Mouse (Mus musculus) kidney, postnatal 10 days (tissue): ENCODE measurements around the gene Gm13279.
"Not testable (repeated sequence)": the region's sequence is repeated elsewhere in the genome, so short reads cannot be mapped to it uniquely, and the experiment has no call there.

Source experiments
- DNase-seq: peaks from one replicate; pipeline ENCODE4 v3.0.0; 2021; ENCODE audit warnings: mixed read lengths

Gm13279 gene

DNA sequence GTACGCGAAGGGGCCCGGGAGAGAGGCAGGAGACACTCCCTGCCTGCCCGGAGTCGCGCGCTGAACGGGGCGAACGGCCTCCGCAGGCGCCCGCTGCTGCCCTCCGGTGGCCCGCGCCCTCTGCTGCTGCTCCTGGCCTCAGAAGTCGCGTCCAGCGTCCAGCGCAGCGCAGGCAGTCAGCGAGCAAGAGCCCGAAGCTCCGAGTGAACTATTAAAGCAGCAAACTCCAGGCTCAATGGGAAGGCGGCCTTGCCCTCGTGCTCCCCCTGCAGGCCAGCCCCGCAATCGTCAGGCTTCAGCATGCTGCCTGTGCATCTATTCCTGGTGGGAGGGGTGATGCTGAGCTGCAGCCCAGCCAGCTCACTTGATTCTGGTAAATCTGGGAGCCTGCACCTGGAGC, at the start of gene Gm13279:
Gene Gm13279 (plus strand): TSS at position 301 of the 400 bp plus-strand sequence.
- not testable (repeated sequence) for DNase-seq

- no peak for DNase-seq
Observed at GRCm38 (mm10) chr4:88749926-88750325, 47.3 kb upstream of the Gm13279 start.

DNA sequence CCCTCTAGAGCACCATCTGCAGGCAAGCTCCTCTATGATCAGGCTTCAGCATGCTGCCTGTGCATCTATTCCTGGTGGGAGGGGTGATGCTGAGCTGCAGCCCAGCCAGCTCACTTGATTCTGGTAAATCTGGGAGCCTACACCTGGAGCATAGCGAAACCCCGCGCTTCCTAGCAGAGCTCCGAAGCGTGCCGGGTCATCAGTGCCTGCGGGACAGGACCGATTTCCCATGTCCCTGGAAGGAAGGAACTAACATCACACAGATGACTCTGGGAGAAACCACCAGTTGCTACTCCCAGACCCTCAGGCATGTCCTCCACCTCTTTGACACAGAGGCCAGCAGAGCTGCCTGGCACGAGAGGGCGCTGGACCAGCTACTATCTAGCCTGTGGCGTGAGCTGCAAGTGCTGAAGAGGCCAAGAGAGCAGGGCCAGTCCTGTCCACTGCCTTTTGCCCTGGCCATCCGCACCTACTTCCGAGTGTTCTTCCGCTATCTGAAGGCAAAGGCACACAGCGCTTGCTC, 42.3 kb upstream of the Gm13279 start, which contains the start of gene Gm13271:
Gene Gm13271 (plus strand): TSS at position 51 of the 523 bp plus-strand sequence.
- DNase-seq = peak; percentile 66

- DNase-seq = not testable (repeated sequence)
Observed at GRCm38 (mm10) chr4:88756581-88757513, 40.4 kb upstream of the Gm13279 start.

DNA sequence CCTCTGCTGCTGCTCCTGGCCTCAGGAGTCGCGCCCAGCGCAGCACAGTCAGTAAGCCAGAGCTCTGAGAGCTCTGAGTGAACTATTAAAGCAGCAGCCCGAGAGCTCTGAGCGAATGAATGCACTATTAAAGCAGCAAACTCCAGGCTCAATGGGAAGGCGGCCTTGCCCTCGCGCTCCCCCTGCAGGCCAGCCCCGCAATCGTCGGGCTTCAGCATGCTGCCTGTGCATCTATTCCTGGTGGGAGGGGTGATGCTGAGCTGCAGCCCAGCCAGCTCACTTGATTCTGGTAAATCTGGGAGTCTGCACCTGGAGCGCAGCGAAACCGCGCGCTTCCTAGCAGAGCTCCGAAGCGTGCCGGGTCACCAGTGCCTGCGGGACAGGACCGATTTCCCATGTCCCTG, 39.6 kb upstream of the Gm13279 start:
- peak; percentile 90 for DNase-seq

- not testable (repeated sequence) for DNase-seq
Observed at GRCm38 (mm10) chr4:88758751-88759150, 38.4 kb upstream of the Gm13279 start.

GRCm38 (mm10) chr4:88759610-88760268, 37.5 kb upstream of the Gm13279 start, which contains the start of gene Gm13283:
TSS of gene Gm13283 (plus strand) at chr4:88760119.
- peak; percentile 52 for DNase-seq

DNA sequence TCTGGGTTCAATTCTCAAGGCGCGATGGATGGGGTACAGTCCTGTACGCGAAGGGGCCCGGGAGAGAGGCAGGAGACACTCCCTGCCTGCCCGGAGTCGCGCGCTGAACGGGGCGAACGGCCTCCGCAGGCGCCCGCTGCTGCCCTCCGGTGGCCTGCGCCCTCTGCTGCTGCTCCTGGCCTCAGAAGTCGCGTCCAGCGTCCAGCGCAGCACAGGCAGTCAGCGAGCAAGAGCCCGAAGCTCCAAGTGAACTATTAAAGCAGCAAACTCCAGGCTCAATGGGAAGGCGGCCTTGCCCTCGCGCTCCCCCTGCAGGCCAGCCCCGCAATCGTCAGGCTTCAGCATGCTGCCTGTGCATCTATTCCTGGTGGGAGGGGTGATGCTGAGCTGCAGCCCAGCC, 36.8 kb upstream of the Gm13279 start:
- DNase-seq = peak; percentile 87

DNA sequence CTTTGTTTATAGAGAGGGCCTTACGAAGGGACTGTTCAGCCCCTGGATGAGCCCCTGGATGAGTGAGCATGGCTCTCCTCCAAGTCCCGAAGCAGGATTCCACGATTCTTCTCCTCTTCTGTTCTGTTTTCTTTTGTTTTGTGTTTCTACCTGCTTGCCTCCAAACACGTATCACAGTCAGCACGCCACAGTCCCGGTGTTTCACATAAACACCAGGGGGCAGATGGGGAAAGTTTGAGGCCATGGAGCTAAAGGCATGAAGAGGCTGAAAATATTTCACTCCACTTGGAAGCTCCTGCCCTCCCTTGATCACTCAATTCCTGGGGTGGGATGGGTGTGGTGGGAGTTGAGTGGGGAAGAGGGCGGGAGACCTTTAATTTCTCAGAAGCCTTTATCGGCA, 35.4 kb upstream of the Gm13279 start:
- DNase-seq = peak; percentile 74

- DNase-seq = peak; percentile 21
Observed at GRCm38 (mm10) chr4:88762341-88762740, 34.9 kb upstream of the Gm13279 start.

- DNase-seq = peak; percentile 74
Observed at GRCm38 (mm10) chr4:88763384-88764018, 33.7 kb upstream of the Gm13279 start.

DNA sequence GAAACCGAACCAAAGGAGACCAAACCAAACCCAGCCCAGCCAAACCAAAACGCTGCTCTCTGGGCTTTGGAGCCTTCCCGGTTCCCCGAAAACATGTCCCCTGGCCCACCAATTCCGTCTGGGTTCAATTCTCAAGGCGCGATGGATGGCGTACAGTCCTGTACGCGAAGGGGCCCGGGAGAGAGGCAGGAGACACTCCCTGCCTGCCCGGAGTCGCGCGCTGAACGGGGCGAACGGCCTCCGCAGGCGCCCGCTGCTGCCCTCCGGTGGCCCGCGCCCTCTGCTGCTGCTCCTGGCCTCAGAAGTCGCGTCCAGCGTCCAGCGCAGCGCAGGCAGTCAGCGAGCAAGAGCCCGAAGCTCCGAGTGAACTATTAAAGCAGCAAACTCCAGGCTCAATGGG, 23.7 kb upstream of the Gm13279 start, which contains the start of gene Gm13290:
Gene Gm13290 (plus strand): TSS at position 301 of the 400 bp plus-strand sequence.
- DNase-seq = not testable (repeated sequence)

GRCm38 (mm10) chr4:88776622-88777021, 20.6 kb upstream of the Gm13279 start, which contains the start of gene Gm13289:
TSS of gene Gm13289 (plus strand) at chr4:88776922.
- not testable (repeated sequence) for DNase-seq

GRCm38 (mm10) chr4:88779550-88779949, 17.6 kb upstream of the Gm13279 start, which contains the start of gene Gm13272:
TSS of gene Gm13272 (plus strand) at chr4:88779850.
- not testable (repeated sequence) for DNase-seq

DNA sequence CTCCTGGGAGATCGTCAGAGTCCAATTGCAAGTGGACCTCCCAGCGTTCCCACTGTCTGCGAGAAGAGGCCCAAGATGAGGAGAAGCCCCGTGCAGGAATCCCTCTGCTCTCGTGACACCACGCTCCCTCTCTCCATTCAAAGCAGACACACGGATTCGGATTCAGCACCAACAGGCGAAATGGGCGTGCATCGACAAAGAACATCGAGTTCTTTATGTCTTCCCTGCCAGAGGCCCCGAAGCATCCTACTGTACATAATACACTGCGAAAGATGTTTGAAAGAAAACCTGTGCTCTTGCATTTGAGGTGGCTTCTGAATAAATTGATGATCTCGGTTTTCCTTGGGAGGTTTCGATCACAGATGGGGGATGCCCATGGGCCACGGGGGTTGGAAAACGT, 16.9 kb upstream of the Gm13279 start:
- peak; percentile 15 for DNase-seq

- not testable (repeated sequence) for DNase-seq
Observed at GRCm38 (mm10) chr4:88781831-88782230, 15.4 kb upstream of the Gm13279 start, which contains the start of gene Ifnz. TSS of gene Ifnz (plus strand) at chr4:88782131.

GRCm38 (mm10) chr4:88782335-88782734, 14.9 kb upstream of the Gm13279 start:
- DNase-seq = peak; percentile 13

DNA sequence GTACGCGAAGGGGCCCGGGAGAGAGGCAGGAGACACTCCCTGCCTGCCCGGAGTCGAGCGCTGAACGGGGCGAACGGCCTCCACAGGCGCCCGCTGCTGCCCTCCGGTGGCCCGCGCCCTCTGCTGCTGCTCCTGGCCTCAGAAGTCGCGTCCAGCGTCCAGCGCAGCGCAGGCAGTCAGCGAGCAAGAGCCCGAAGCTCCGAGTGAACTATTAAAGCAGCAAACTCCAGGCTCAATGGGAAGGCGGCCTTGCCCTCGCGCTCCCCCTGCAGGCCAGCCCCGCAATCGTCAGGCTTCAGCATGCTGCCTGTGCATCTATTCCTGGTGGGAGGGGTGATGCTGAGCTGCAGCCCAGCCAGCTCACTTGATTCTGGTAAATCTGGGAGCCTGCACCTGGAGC, 11.8 kb upstream of the Gm13279 start, which contains the start of gene Gm13276:
Gene Gm13276 (plus strand): TSS at position 301 of the 400 bp plus-strand sequence.
- not testable (repeated sequence) for DNase-seq

DNA sequence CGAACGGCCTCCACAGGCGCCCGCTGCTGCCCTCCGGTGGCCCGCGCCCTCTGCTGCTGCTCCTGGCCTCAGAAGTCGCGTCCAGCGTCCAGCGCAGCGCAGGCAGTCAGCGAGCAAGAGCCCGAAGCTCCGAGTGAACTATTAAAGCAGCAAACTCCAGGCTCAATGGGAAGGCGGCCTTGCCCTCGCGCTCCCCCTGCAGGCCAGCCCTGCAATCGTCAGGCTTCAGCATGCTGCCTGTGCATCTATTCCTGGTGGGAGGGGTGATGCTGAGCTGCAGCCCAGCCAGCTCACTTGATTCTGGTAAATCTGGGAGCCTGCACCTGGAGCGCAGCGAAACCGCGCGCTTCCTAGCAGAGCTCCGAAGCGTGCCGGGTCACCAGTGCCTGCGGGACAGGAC, 8.8 kb upstream of the Gm13279 start, which contains the start of gene Gm13277:
Gene Gm13277 (plus strand): TSS at position 231 of the 400 bp plus-strand sequence.
- peak; percentile 84 for DNase-seq

DNA sequence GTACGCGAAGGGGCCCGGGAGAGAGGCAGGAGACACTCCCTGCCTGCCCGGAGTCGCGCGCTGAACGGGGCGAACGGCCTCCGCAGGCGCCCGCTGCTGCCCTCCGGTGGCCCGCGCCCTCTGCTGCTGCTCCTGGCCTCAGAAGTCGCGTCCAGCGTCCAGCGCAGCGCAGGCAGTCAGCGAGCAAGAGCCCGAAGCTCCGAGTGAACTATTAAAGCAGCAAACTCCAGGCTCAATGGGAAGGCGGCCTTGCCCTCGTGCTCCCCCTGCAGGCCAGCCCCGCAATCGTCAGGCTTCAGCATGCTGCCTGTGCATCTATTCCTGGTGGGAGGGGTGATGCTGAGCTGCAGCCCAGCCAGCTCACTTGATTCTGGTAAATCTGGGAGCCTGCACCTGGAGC, 5.9 kb upstream of the Gm13279 start, which contains the start of gene Gm13278:
Gene Gm13278 (plus strand): TSS at position 301 of the 400 bp plus-strand sequence.
- DNase-seq = not testable (repeated sequence)

GRCm38 (mm10) chr4:88793936-88794675, 3.1 kb upstream of the Gm13279 start, which contains the start of gene Gm13275:
TSS of gene Gm13275 (plus strand) at chr4:88794487.
- peak; percentile 50 for DNase-seq
